Mouse (Mus musculus): ENCODE data around the gene Gm21964.

DNA sequence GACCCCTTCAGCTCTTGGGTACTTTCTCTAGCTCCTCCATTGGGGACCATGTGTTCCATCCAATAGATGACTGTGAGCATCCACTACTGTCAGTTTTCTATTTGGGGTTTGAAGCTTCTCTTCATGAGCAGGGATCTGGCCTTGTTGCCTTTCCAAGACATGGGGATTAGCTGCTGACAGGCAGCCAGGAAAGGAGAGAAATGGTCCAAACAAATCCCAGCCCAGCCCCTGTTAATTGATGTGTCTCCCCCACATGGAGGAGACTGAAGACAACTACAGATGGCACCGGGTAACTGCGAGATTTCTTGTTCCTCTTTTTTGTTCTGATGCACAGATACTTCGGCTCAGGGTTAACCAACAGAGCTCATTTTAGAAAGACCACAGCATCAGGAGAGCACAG, 39.1 kb downstream of the Gm21964 start:
- TF ChIP-seq EP300 (IDR thresholded peaks at IDR 0.05; ENCODE audit: insufficient read depth, low read depth, low read length) (no peak), POLR2A (IDR thresholded peaks at IDR 0.05; ENCODE audit: insufficient read depth, low read length) (no peak)

Measured in ES-Bruce4 (cell line).